Mouse (Mus musculus): ENCODE measurements around the gene St6galnac4.

The St6galnac4 gene

GRCm38 (mm10) chr2:32570698-32571494 lies 16.0 kb upstream of the St6galnac4 start, which contains the start of gene Dpm2:
Gene Dpm2 (plus strand): TSS chr2:32570858.
- DNase-seq (ENCODE audit: low spot score in 2 of 2) = peak; percentile 95 to 97

- no peak for DNase-seq (ENCODE audit: low spot score in 2 of 2)
Observed at GRCm38 (mm10) chr2:32572196-32572595, 14.7 kb upstream of the St6galnac4 start.

GRCm38 (mm10) chr2:32574497-32574896 lies 12.4 kb upstream of the St6galnac4 start, which contains the start of gene Pip5kl1:
Gene Pip5kl1 (plus strand): TSS chr2:32574797.
- no peak for DNase-seq (ENCODE audit: low spot score in 2 of 2)

GRCm38 (mm10) chr2:32574901-32575585 lies 11.9 kb upstream of the St6galnac4 start:
- peak; percentile 83 to 84 for DNase-seq (ENCODE audit: low spot score in 2 of 2)

- peak; percentile 88 to 89 for DNase-seq (ENCODE audit: low spot score in 2 of 2)
Observed at GRCm38 (mm10) chr2:32575586-32576160, 11.2 kb upstream of the St6galnac4 start, which contains the start of gene 9430097D07Rik. Gene 9430097D07Rik (minus strand): TSS chr2:32575684.

- no peak for DNase-seq (ENCODE audit: low spot score in 2 of 2)
Observed at GRCm38 (mm10) chr2:32576532-32576931, 10.4 kb upstream of the St6galnac4 start.

- peak; percentile 60 to 63 for DNase-seq (ENCODE audit: low spot score in 2 of 2)
Observed at GRCm38 (mm10) chr2:32578146-32579046, 8.5 kb upstream of the St6galnac4 start.

- peak; percentile 81 to 87 for DNase-seq (ENCODE audit: low spot score in 2 of 2)
Observed at GRCm38 (mm10) chr2:32581450-32582095, 5.3 kb upstream of the St6galnac4 start.

GRCm38 (mm10) chr2:32582830-32583799 lies 3.8 kb upstream of the St6galnac4 start:
- peak; percentile 89 to 90 for DNase-seq (ENCODE audit: low spot score in 2 of 2)

GRCm38 (mm10) chr2:32585149-32585714 lies 1.7 kb upstream of the St6galnac4 start:
- no peak for DNase-seq (ENCODE audit: low spot score in 2 of 2)

- DNase-seq (ENCODE audit: low spot score in 2 of 2) = peak in 1 of 2 experiments; percentile 44
Observed at GRCm38 (mm10) chr2:32587731-32588321, 931 bp downstream of the St6galnac4 start.

- DNase-seq (ENCODE audit: low spot score in 2 of 2) = peak; percentile 51 to 57
Observed at GRCm38 (mm10) chr2:32589213-32589795, 2.4 kb downstream of the St6galnac4 start.

- DNase-seq (ENCODE audit: low spot score in 2 of 2) = peak in 1 of 2 experiments; percentile 50
Observed at GRCm38 (mm10) chr2:32590224-32590623, 3.3 kb downstream of the St6galnac4 start.

- DNase-seq (ENCODE audit: low spot score in 2 of 2) = no peak
Observed at GRCm38 (mm10) chr2:32591249-32591648, 4.4 kb downstream of the St6galnac4 start.

GRCm38 (mm10) chr2:32596725-32597124 lies 9.8 kb downstream of the St6galnac4 start:
- no peak for DNase-seq (ENCODE audit: low spot score in 2 of 2)

GRCm38 (mm10) chr2:32597248-32597647 lies 10.4 kb downstream of the St6galnac4 start:
- DNase-seq (ENCODE audit: low spot score in 2 of 2) = no peak

- no peak for DNase-seq (ENCODE audit: low spot score in 2 of 2)
Observed at GRCm38 (mm10) chr2:32597699-32598098, 10.8 kb downstream of the St6galnac4 start.

GRCm38 (mm10) chr2:32598506-32598905 lies 11.6 kb downstream of the St6galnac4 start:
- DNase-seq (ENCODE audit: low spot score in 2 of 2) = no peak

Measured in right cerebral cortex, postnatal 10 days (tissue).